Mouse (Mus musculus) stomach, embryonic 15.5 days (tissue): ENCODE data around the gene Cphx2. TPM values are rescaled to one million over a fixed set of nuclear protein-coding genes. Genes with fewer than 3 reads are reported as not detected.
"Not testable (repeated sequence)": the region's sequence is repeated elsewhere in the genome, so short reads cannot be mapped to it uniquely, and the experiment has no call there.

Experiments
- ATAC-seq: fragments of 200-750 bp; cut with Nextera tagmentation; 2 replicates; pipeline ENCODE4 v1.8.0; 2017; ENCODE audit warnings: low read depth, moderate number of reproducible peaks, moderate TSS enrichment; ENCODE audit not compliant: insufficient read depth, low FRiP score
- H3K27ac ChIP-seq: fragments of 300-500 bp; sonication (generic); 2 replicates; pipeline ENCODE4 v1.5.1; 2015; ENCODE audit warnings: mild to moderate bottlenecking, inconsistent platforms
- H3K27me3 ChIP-seq: fragments of 300-500 bp; sonication (generic); replicated peaks from 2 replicates; pipeline ENCODE4 v1.6.1; 2015; ENCODE audit warnings: inconsistent platforms
- H3K36me3 ChIP-seq: fragments of 300-500 bp; sonication (generic); 2 replicates; pipeline ENCODE4 v1.6.1; 2015; ENCODE audit warnings: inconsistent platforms
- H3K4me1 ChIP-seq: fragments of 300-500 bp; sonication (generic); 2 replicates; pipeline ENCODE4 v1.6.1; 2015; ENCODE audit warnings: inconsistent platforms
- H3K4me2 ChIP-seq: fragments of 300-500 bp; sonication (generic); 2 replicates; pipeline ENCODE4 v1.6.1; 2015; ENCODE audit warnings: mild to moderate bottlenecking, inconsistent platforms
- H3K4me3 ChIP-seq: fragments of 300-500 bp; sonication (generic); replicated peaks from 2 replicates; pipeline ENCODE4 v1.5.1; 2015; ENCODE audit warnings: inconsistent platforms
- H3K9ac ChIP-seq: fragments of 300-500 bp; sonication (generic); 2 replicates; pipeline ENCODE4 v1.6.1; 2015; ENCODE audit warnings: inconsistent platforms
- H3K9me3 ChIP-seq: fragments of 300-500 bp; sonication (generic); 2 replicates; pipeline ENCODE4 v1.6.1; 2016; ENCODE audit warnings: inconsistent platforms
- WGBS: fragments of 180-500 bp; shearing (Covaris S2); methylation state at CpG from one replicate; pipeline ENCODE4 v1.1.7; 2015; 5-methylcytosine and 5-hydroxymethylcytosine counted together
- polyA plus RNA-seq: library from polyadenylated mRNA; unstranded; fragments of >200 nt; fragmentation: Nextera tagmentation; extraction: Ambion mirVana; gene quantifications from 2 replicates; pipeline ENCODE4 v1.2.1, GENCODE M21; 2015

Cphx2 gene
- polyA plus RNA-seq: not detected in 2 replicates

DNA sequence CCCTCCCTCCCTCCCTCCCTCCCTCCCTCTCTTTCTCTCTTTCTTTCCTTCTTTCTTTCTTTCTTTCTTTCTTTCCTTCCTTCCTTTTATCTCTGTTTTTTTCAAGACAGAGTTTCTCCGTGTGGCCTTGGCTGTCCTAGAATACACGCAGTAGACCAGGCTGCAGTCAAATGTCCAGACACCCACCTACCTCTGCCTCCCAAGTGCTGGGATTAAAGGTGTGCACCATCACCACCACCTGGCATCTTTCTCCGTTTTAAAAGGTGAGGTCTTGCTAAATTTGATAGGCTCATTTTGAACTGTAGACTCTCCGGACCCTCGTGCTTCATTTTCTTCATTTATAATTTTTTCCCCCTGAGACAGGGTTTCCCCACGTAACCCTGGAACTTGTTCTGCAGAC, at the start of gene Cphx2:
TSS of gene Cphx2 (plus strand) at position 301 of the 400 bp plus-strand sequence.
- not testable (repeated sequence) for H3K4me3 ChIP-seq, H3K27me3 ChIP-seq, ATAC-seq, H3K36me3 ChIP-seq, H3K27ac ChIP-seq, H3K4me2 ChIP-seq, H3K4me1 ChIP-seq, H3K9me3 ChIP-seq, H3K9ac ChIP-seq
- no CpG with 5 or more reads among the region's 6 CpGs for WGBS

DNA sequence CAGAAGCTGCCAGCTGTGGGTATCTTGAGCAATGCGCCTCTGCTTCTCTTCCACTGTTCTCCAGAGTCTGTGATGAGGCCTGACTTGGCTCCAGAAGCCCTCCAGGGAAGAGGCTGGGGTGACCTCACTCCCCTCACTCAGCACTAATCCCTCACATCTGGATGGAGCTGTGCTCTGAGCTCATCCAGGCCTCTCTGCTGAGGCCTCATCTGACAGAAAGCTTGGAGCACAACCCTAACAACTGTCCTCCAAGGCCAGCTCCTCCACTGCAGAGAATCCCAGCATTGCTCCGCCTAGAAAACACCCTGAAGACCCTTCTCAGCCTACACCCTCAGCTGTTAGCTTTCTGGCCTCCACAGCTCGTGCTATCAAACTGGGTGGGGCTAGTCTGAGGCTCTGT, 47.0 kb upstream of the Cphx2 start:
- H3K9ac ChIP-seq, H3K4me3 ChIP-seq, H3K9me3 ChIP-seq, H3K36me3 ChIP-seq, H3K27me3 ChIP-seq, H3K27ac ChIP-seq, H3K4me2 ChIP-seq, H3K4me1 ChIP-seq: not testable (repeated sequence)
- whole genome bisulfite sequencing: no CpG with 5 or more reads among the region's 3 CpGs
- peak; percentile 60; the same call in 1 of the 2 replicates for ATAC-seq

DNA sequence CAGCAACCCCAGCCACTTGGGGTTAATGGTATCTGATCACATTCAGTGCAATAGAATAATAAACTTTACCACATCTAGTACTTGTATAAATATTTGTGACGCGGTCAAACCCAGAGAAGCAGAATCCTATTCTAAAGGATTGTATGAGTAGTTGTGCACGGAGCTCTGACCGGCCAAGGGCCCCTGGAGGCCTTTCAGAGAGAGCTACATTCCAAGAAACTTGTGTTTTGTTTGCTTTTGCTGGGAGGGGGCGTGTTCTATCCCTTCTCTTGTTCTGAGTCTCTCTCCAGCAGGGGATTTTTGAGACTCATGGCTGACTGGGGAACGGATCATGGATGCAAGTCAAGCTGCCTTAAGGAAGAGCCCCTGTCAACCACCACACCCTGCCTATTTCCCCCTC, 45.9 kb upstream of the Cphx2 start:
- H3K36me3 ChIP-seq, H3K9me3 ChIP-seq, H3K27ac ChIP-seq, H3K27me3 ChIP-seq, H3K9ac ChIP-seq, H3K4me1 ChIP-seq, H3K4me3 ChIP-seq, H3K4me2 ChIP-seq: not testable (repeated sequence)
- ATAC-seq: 0 out of 2 replicates have a peak, but pooled peaks have one; percentile 27
- WGBS: no CpG with 5 or more reads among the region's 6 CpGs

DNA sequence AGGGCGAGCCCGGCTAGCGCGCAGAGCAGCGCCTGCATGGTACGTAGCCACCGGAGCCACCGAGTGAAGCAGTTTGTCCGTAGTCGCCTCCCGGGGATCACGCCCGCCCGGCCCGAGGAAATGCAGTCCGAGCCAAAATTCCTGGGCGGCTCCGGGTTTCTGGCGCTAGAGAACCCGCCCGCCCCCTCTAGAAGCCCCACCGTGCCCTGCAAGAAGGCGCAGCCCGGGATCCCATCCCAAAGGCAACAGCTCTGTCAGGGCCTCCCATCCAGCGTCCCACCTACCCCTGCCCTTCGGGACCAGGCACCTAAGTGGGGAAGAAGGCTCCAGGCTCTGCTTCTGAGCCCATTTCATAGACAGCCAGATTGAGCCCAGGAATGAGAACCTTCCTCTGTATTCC, 38.7 kb upstream of the Cphx2 start, which contains the start of gene Gm9780:
TSS of gene Gm9780 (minus strand) at position 101 of the 400 bp plus-strand sequence.
- H3K27me3 ChIP-seq, H3K4me2 ChIP-seq, H3K36me3 ChIP-seq, H3K9me3 ChIP-seq, H3K4me1 ChIP-seq, H3K9ac ChIP-seq, ATAC-seq, H3K4me3 ChIP-seq, H3K27ac ChIP-seq: not testable (repeated sequence)
- WGBS: no CpG with 5 or more reads among the region's 26 CpGs

DNA sequence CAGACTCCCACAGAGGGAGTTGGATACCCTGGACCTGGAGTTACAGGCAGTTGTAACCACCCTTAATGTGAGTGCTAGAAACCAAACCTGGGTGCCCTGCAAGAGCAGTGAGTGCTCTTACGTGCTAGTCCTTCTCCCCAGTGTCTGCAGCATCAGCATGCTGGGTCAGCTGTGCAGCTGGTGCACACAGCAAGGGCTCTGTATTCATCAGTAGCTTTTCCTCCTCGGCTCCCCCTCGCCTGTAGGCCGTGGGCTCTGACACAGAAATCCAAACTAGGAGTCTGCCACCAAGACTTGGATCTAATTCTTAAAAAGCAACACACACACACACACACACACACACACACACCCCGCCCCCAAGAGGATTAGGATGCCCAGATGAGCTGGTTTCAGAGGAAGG, 36.3 kb upstream of the Cphx2 start:
- not testable (repeated sequence) for ATAC-seq, H3K4me2 ChIP-seq, H3K4me3 ChIP-seq, H3K4me1 ChIP-seq, H3K9ac ChIP-seq, H3K27me3 ChIP-seq, H3K36me3 ChIP-seq, H3K27ac ChIP-seq, H3K9me3 ChIP-seq
- WGBS: no CpG with 5 or more reads among the region's 5 CpGs

DNA sequence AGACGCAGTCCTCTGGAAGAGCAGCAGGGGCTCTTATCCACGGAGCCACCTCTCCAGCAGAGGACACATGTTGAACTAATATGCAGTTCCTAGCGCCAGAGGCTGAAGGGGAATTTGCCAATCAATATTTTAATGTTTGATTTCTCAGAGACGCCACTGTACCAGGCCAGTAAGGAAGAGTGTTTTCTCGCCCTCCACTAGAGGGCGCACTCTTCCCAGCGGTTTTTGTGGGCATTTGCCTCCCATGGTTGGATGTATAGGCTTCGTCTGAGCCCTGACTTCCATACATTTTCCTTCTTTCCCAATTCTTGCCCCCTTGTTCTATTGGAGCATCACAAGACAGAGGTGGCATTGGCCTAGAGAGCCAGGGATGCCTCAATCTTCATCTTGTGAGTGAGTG, 34.3 kb upstream of the Cphx2 start:
- WGBS: no CpG with 5 or more reads among the region's 8 CpGs
- not testable (repeated sequence) for H3K27me3 ChIP-seq, ATAC-seq, H3K27ac ChIP-seq, H3K4me1 ChIP-seq, H3K36me3 ChIP-seq, H3K9me3 ChIP-seq, H3K4me3 ChIP-seq, H3K9ac ChIP-seq, H3K4me2 ChIP-seq

DNA sequence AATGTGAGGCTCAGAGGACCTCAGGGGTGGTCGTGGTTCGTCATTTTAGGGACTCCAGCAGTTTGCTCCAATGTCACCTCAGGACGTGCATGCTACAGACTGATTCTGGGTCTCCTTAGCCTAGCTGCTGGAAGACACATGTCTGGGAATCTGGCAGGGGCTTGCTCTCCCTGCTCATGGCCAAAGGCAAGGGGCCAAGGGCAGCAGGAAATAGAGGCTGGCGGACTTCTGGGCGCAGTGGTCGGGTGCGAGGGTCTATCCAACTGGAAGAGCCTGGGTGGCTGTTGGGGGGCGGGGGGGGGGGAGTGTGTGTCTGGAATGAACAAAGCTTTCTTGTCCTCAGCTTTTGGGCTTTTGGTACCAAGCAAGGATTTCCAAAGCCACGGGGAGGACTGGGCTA, 32.5 kb upstream of the Cphx2 start:
- H3K4me1 ChIP-seq, H3K9me3 ChIP-seq, H3K4me3 ChIP-seq, ATAC-seq, H3K4me2 ChIP-seq, H3K27ac ChIP-seq, H3K36me3 ChIP-seq, H3K27me3 ChIP-seq, H3K9ac ChIP-seq: not testable (repeated sequence)
- no CpG with 5 or more reads among the region's 9 CpGs for WGBS

DNA sequence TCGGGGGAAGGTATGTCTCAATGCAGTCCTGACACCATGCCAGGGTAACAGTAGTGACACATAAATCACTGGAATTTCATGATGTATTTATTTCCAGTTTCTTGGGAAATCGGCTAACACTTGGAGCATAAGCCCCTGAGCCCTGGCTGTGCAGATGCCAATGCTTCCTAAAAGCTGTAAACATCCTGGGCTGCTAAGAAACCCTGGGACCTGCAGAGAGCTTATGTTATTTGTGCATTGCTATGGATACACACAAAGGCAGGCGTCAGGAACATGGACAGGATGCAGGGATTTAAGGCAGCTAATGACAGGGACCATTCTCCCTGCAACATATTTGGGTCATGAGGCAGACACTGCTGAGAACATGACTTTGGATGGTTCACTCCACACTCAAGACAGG, 23.1 kb upstream of the Cphx2 start:
- not testable (repeated sequence) for H3K27me3 ChIP-seq, H3K9ac ChIP-seq, H3K9me3 ChIP-seq, H3K4me3 ChIP-seq, H3K36me3 ChIP-seq, H3K4me1 ChIP-seq, ATAC-seq, H3K27ac ChIP-seq, H3K4me2 ChIP-seq
- no CpG with 5 or more reads among the region's 3 CpGs for WGBS

DNA sequence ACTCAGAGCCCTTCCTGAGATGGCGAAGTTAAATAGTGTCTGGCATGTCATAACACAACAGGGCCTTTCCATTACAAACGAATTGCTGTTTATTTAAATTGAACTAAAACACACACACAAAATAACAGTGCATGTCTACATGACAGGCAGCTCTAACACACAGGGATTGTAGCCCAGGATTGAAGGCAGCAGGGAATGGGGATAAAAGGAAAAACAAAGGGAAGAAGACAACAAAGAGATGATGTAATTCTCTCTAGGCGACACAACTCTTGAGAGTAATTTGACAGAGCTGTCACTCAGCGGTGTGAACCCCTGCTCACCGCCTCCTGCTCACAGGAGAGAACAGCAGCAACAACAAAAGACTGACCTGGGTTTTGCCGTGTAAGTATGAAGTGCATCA, 22.0 kb upstream of the Cphx2 start:
- H3K36me3 ChIP-seq, H3K4me1 ChIP-seq, H3K4me2 ChIP-seq, ATAC-seq, H3K4me3 ChIP-seq, H3K27me3 ChIP-seq, H3K9ac ChIP-seq, H3K27ac ChIP-seq, H3K9me3 ChIP-seq: not testable (repeated sequence)
- no CpG with 5 or more reads among the region's 6 CpGs for WGBS

DNA sequence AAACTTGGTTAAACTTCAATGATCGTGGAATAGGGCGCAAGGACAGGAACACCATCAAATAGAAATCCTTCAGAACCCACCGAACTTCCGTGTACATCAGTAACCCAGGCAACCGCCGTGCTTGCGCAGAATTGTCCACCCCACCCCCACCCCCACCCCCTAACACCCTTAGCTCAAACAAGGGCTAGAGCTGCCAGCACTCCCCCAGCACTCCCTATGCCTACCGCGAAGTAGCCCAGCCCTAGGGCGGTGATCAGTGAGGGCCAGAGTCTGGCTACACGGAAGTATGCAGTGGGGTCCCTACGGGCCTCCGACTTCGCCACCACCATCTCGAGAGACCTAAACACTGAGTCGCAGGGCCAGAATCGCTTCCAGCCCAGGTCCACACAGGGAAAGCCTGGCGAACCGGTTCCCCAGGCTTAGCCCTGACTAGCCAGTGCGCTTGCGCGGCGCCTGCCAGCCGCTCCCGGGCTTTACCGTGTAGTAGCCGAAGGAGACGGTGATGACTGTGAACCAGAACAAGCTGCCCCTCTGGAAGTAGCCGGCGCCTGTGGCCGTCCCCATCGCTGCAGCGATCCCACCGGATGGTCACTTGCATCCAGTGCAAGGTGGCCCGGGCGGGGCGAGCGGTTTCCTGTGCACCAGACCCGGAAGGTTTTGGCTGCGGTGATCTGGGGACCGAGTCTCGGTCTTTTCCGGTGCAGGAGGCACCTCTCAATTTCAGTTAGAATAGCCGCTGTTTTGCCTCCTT, 14.6 kb upstream of the Cphx2 start:
- peak; percentile 84 for ATAC-seq
- WGBS: no CpG with 5 or more reads among the region's 44 CpGs
- not testable (repeated sequence) for H3K27me3 ChIP-seq

DNA sequence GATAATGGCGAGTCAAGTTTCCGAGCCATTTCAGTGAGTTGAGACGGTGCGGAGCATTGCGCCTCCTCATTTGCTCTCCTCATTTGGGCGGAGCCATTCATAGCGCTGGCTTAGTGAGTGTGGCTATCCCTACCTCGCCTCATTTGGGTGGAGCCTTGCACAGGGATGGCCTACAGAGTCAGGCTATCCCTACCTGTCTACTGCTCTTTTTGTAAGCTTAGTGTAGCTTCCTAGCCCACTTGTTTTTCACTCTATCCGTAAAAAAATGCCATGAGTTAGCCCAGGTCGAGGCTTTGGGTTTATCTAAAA, 14.0 kb upstream of the Cphx2 start, which contains the start of gene Tmem254c:
TSS of gene Tmem254c (minus strand) at position 31 of the 309 bp plus-strand sequence.
- no CpG with 5 or more reads among the region's 10 CpGs for WGBS
- not testable (repeated sequence) for H3K4me2 ChIP-seq, H3K27me3 ChIP-seq, H3K4me1 ChIP-seq, H3K36me3 ChIP-seq, H3K9ac ChIP-seq, H3K27ac ChIP-seq, H3K9me3 ChIP-seq, H3K4me3 ChIP-seq
- ATAC-seq: peak; percentile 79; the same call in 1 of the 2 replicates

More for the DNA sequence above, 14.6 kb upstream of the Cphx2 start:
- H3K9ac ChIP-seq, H3K36me3 ChIP-seq, H3K4me2 ChIP-seq, H3K4me3 ChIP-seq, H3K9me3 ChIP-seq, H3K27ac ChIP-seq, H3K4me1 ChIP-seq: not testable (repeated sequence)

DNA sequence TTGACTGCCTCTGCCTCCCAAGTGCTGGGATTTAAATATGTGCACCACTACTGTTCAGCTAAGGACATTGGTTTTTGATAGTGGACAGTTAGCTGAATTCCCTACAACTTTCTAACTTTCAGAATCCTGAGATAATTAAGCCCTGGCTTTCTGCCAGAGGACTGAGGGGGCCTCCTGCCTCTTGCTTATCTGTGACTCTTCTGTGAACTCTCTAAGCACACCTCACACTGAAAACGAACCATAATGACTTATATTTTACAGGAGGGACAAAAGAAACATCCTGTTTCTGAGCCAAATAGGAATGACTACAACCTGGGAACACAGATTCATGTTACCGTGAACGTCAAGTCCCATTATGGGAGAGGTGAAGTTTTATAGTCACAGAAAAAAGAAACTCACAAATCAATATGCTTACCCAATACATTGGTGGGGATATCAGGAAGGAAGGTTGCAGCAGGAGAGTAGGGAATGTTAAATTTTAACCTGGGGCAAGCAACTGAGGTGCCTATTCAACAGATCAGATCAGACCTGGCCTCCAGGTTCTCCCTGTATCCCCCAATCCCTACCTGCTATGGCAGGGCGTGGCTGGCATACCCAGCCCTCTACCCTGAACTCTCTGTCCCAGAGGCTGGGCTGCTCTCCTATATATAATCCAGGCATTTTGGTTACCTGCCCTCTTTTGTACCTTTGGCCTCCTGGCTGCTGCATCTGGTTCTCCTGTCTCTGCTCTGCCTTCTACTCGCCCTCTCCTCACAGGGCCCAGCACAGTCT, 4.5 kb upstream of the Cphx2 start:
- WGBS: no CpG with 5 or more reads among the region's 5 CpGs
- H3K4me1 ChIP-seq, H3K27ac ChIP-seq, H3K9me3 ChIP-seq, H3K36me3 ChIP-seq, H3K9ac ChIP-seq, H3K27me3 ChIP-seq, H3K4me3 ChIP-seq, H3K4me2 ChIP-seq: not testable (repeated sequence)
- ATAC-seq: peak; percentile 85; the same call in 1 of the 2 replicates
